Mouse (Mus musculus) limb, embryonic 13.5 days (tissue): Measurements from ENCODE around the gene Thop1. TPM values are rescaled to one million over a fixed set of nuclear protein-coding genes. Genes with fewer than 3 reads are reported as not detected.

Experiments
- microRNA-seq: library from miRNA; unstranded; fragments of <30 nt; microRNA quantifications from one replicate; pipeline ENCODE4, GENCODE M21; 2016
- polyA plus RNA-seq: library from polyadenylated mRNA; unstranded; fragments of >200 nt; fragmentation: Nextera tagmentation; extraction: Ambion mirVana; gene quantifications from 2 replicates; pipeline ENCODE4 v1.2.1, GENCODE M21; 2015

Thop1 gene
- polyA plus RNA-seq, 1 experiment from 2014 or later, result 62.0 TPM

Small RNAs within 50 kb of the gene (microRNA-seq; reads per million reads assigned to microRNA genes)
- gene Mir5615-1 (not detected), gene Mir5615-2 (not detected)

Other genes with a start within 250 kb of the Thop1 start
- 1,885 and 1,910 TPM in 2 replicates for gene Oaz1, start 243.4 kb upstream of the Thop1 start, polyA plus RNA-seq
- gene Lingo3, start 226.0 kb upstream of the Thop1 start, polyA plus RNA-seq, result 0.92 and 1.3 TPM in 2 replicates
- gene Lsm7, start 214.8 kb upstream of the Thop1 start, polyA plus RNA-seq, result 310 and 314 TPM in 2 replicates
- gene Sppl2b, start 214.8 kb upstream of the Thop1 start, polyA plus RNA-seq, result 49.0 and 54.1 TPM in 2 replicates
- gene Tmprss9, start 198.2 kb upstream of the Thop1 start, polyA plus RNA-seq, result 0.06 and 0.08 TPM in 2 replicates
- 306 and 335 TPM in 2 replicates for gene Timm13, start 169.1 kb upstream of the Thop1 start, polyA plus RNA-seq
- 54.6 and 63.2 TPM in 2 replicates for gene Lmnb2, start 151.8 kb upstream of the Thop1 start, polyA plus RNA-seq
- gene Gadd45b, start 140.0 kb upstream of the Thop1 start, polyA plus RNA-seq, result 32.3 and 32.7 TPM in 2 replicates
- 7.4 and 9.0 TPM in 2 replicates for gene Gng7, start 55.1 kb upstream of the Thop1 start, polyA plus RNA-seq
- 0.15 and 0.33 TPM in 2 replicates for gene Diras1, start 44.4 kb upstream of the Thop1 start, polyA plus RNA-seq
- gene Slc39a3, start 32.6 kb upstream of the Thop1 start, polyA plus RNA-seq, result 19.2 and 20.0 TPM in 2 replicates
- 227 and 231 TPM in 2 replicates for gene Sgta, start 9.9 kb upstream of the Thop1 start, polyA plus RNA-seq
- gene Creb3l3, start 28.8 kb downstream of the Thop1 start, polyA plus RNA-seq, result 0.18 and 0.60 TPM in 2 replicates
- 192 and 197 TPM in 2 replicates for gene Map2k2, start 35.9 kb downstream of the Thop1 start, polyA plus RNA-seq
- gene Zbtb7a, start 65.2 kb downstream of the Thop1 start, polyA plus RNA-seq, result 22.5 and 22.6 TPM in 2 replicates
- 62.2 and 62.3 TPM in 2 replicates for gene Pias4, start 97.9 kb downstream of the Thop1 start, polyA plus RNA-seq
- gene Eef2, start 106.6 kb downstream of the Thop1 start, polyA plus RNA-seq, result 577 and 592 TPM in 2 replicates
- 53.4 and 53.7 TPM in 2 replicates for gene Dapk3, start 113.0 kb downstream of the Thop1 start, polyA plus RNA-seq
- gene 4930442H23Rik, start 113.8 kb downstream of the Thop1 start, polyA plus RNA-seq, result not detected in 2 replicates
- gene Nmrk2, start 132.0 kb downstream of the Thop1 start, polyA plus RNA-seq, result 0.18 and 0.26 TPM in 2 replicates
- gene Atcay, start 160.8 kb downstream of the Thop1 start, polyA plus RNA-seq, result 0.20 and 0.43 TPM in 2 replicates
- gene Zfr2, start 163.1 kb downstream of the Thop1 start, polyA plus RNA-seq, result 11.5 and 11.6 TPM in 2 replicates
- 4.7 and 5.4 TPM in 2 replicates for gene Matk, start 182.9 kb downstream of the Thop1 start, polyA plus RNA-seq
- 206 and 213 TPM in 2 replicates for gene Mrpl54, start 196.9 kb downstream of the Thop1 start, polyA plus RNA-seq
- 63.3 and 63.5 TPM in 2 replicates for gene Apba3, start 196.9 kb downstream of the Thop1 start, polyA plus RNA-seq
- 2.6 and 2.9 TPM in 2 replicates for gene Tjp3, start 221.5 kb downstream of the Thop1 start, polyA plus RNA-seq
- 51.5 and 58.5 TPM in 2 replicates for gene Pip5k1c, start 222.9 kb downstream of the Thop1 start, polyA plus RNA-seq